Mouse (Mus musculus): ENCODE results near the gene Tas2r135.

Gene Tas2r135

GRCm38 (mm10) chr6:42374701-42375100 lies 30.5 kb upstream of the Tas2r135 start:
- DNase-seq (ENCODE audit: low spot score) = no peak

- DNase-seq (ENCODE audit: low spot score) = no peak
Measured at GRCm38 (mm10) chr6:42375131-42375530, 30.1 kb upstream of the Tas2r135 start.

DNA sequence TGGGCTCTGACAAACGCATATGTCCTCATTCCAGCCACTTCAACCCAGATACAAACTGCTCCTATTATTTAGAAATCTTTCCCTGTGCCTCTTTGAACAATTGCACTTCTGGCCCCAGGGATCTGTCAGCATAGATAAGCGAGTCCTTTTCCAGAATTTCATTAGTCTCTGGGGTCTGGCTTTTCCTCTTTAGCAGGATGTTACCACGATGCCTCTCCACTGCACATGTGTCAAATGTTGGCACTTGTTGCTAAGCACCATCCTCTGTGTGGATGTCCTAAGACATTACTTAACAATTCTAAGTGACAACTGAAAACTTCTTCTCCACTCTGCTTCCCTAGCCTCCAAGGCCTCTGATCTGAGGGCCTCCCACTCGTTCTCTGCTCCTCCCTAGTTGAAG lies 29.2 kb upstream of the Tas2r135 start:
- no peak for DNase-seq (ENCODE audit: low spot score)

- no peak for DNase-seq (ENCODE audit: low spot score)
Measured at GRCm38 (mm10) chr6:42376504-42377019, 28.7 kb upstream of the Tas2r135 start.

DNA sequence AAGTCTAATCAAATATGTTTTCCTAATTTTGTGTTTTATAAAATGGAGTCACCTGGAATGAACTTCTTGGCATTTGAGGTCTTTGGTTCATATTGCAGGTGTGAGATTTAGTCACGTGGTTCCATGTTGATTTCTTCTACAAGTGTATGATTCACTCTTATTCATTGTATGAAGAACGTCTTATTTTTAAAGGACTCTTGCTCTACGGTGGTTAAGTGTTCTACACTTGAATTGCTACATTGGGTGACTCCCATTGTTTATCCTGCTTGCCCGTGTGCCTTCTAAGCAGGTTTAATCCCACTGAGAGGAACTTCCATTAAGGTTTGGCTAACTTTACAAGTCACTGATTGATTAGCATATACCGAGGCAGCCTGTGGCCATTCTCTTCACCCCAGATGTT lies 28.0 kb upstream of the Tas2r135 start:
- no peak for DNase-seq (ENCODE audit: low spot score)

GRCm38 (mm10) chr6:42379551-42379950 lies 25.7 kb upstream of the Tas2r135 start:
- no peak for DNase-seq (ENCODE audit: low spot score)

- peak; percentile 52 for DNase-seq (ENCODE audit: low spot score)
Measured at GRCm38 (mm10) chr6:42380416-42381144, 24.7 kb upstream of the Tas2r135 start.

- DNase-seq (ENCODE audit: low spot score) = no peak
Measured at GRCm38 (mm10) chr6:42381221-42381620, 24.0 kb upstream of the Tas2r135 start.

DNA sequence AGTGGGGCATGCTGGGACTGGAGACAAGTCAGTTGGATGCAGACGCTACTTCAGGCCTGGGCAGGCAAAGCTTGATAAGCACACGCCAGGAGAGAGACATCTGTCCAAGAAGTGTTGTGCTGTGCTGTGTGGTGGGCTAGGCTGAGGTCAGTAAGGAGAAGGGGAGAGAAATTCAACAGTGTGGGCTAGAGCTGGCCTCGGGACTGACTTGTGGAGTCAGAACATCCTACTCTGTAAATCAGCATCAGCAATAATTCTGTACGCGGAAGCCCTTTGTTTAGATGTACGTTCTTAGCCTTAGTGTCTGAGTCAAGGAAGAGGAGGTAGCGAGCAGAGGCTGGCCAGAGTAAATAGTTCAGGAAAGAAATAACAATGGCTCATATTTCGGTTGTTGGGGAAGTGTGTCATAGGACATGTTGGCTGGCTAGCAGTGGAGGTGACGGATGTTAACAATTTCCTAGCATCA lies 23.3 kb upstream of the Tas2r135 start:
- DNase-seq (ENCODE audit: low spot score) = no peak

GRCm38 (mm10) chr6:42383360-42383759 lies 21.9 kb upstream of the Tas2r135 start:
- DNase-seq (ENCODE audit: low spot score) = no peak

DNA sequence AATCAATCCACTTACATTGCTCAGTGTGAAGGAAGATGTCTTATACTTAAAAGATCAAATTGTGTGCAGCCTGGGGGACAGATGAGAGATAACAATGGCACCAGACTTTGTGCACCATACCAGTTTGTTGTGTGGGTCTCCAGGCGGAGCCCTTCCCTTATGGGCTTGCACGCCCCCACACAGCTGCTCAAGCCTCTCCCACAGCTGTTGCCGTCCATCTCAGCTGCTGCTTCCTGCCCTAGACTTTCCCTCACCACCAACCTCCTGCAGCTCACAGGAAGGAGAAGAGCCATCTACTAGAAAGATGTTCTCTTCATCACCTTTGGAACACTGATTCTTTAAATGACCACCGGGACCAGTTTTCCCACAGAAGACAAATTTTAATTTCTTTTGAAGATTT lies 19.6 kb upstream of the Tas2r135 start:
- no peak for DNase-seq (ENCODE audit: low spot score)

GRCm38 (mm10) chr6:42391796-42392330 lies 13.4 kb upstream of the Tas2r135 start:
- DNase-seq (ENCODE audit: low spot score) = no peak

- peak; percentile 85 for DNase-seq (ENCODE audit: low spot score)
Measured at GRCm38 (mm10) chr6:42395960-42396809, 9.0 kb upstream of the Tas2r135 start.

GRCm38 (mm10) chr6:42397041-42397657 lies 8.1 kb upstream of the Tas2r135 start:
- no peak for DNase-seq (ENCODE audit: low spot score)

GRCm38 (mm10) chr6:42398285-42398684 lies 6.9 kb upstream of the Tas2r135 start:
- no peak for DNase-seq (ENCODE audit: low spot score)

GRCm38 (mm10) chr6:42398998-42399397 lies 6.2 kb upstream of the Tas2r135 start:
- no peak for DNase-seq (ENCODE audit: low spot score)

- DNase-seq (ENCODE audit: low spot score) = no peak
Measured at GRCm38 (mm10) chr6:42399938-42400337, 5.3 kb upstream of the Tas2r135 start, which contains the start of gene Tas2r143. TSS of gene Tas2r143 (plus strand) at chr6:42400238.

DNA sequence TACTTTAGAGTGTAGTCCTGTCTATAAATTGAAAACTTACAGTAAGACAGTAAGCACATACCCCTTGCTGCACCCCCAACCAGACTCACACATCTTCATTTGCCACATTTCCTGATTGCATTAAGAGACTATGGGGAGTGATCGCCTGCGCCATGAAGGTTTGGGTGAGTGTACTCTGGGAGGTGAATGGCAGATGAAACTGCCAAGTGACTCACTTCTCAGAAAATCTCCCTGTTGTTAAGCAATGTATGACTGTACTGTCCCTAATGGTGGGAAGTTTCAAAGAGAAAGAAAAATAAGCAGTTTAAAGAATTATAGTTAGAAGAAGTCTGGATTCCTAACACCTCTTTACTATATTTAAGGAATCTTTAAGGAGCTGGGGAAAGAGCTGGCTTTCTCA lies 14.2 kb downstream of the Tas2r135 start:
- DNase-seq (ENCODE audit: low spot score) = no peak

- no peak for DNase-seq (ENCODE audit: low spot score)
Measured at GRCm38 (mm10) chr6:42421439-42421838, 16.2 kb downstream of the Tas2r135 start.

GRCm38 (mm10) chr6:42424472-42424871 lies 19.2 kb downstream of the Tas2r135 start:
- no peak for DNase-seq (ENCODE audit: low spot score)

DNA sequence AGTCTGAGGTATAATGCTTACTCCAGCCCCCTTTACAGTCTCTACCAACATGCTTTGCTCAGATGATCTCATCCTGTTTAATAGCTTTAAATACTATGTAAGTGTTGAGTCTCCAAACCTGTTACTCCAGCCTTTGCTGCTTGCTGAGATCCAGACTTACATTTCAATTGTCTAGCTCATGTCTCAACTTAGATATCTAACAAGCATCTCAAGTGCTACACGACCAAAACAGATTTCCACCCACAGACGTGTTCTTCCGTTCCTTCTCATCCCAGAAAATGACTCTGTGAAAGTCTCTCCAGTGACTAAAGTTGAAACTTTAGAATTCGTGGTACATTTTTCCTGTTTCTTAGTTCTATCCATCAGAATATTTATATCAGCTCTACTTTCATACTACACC lies 21.1 kb downstream of the Tas2r135 start:
- DNase-seq (ENCODE audit: low spot score) = no peak

GRCm38 (mm10) chr6:42433554-42433953 lies 28.3 kb downstream of the Tas2r135 start:
- no peak for DNase-seq (ENCODE audit: low spot score)
